Mouse (Mus musculus) heart, embryonic 13.5 days (tissue): Measurements from ENCODE around the gene D630039A03Rik. TPM values are rescaled to one million over a fixed set of nuclear protein-coding genes. Genes with fewer than 3 reads are reported as not detected.

Experiments used
- ATAC-seq: fragments of 200-750 bp; cut with Nextera tagmentation; 2 replicates; pipeline ENCODE4 v1.8.0; 2017; ENCODE audit warnings: moderate TSS enrichment; ENCODE audit not compliant: insufficient number of reproducible peaks, low FRiP score, low TSS enrichment; ENCODE audit errors: extremely low read depth
- H3K27ac ChIP-seq: fragments of 300-500 bp; sonication (generic); replicated peaks from 2 replicates; pipeline ENCODE4 v1.5.1; 2015; ENCODE audit warnings: moderate library complexity, mild to moderate bottlenecking, inconsistent platforms
- H3K27me3 ChIP-seq: fragments of 300-500 bp; sonication (generic); replicated peaks from 2 replicates; pipeline ENCODE4 v1.6.1; 2015; ENCODE audit warnings: mild to moderate bottlenecking, inconsistent platforms
- H3K36me3 ChIP-seq: fragments of 300-500 bp; sonication (generic); 2 replicates; pipeline ENCODE4 v1.6.1; 2015; ENCODE audit warnings: mild to moderate bottlenecking, inconsistent platforms
- H3K4me1 ChIP-seq: fragments of 300-500 bp; sonication (generic); 2 replicates; pipeline ENCODE4 v1.6.1; 2015; ENCODE audit warnings: inconsistent platforms
- H3K4me2 ChIP-seq: fragments of 300-500 bp; sonication (generic); 2 replicates; pipeline ENCODE4 v1.6.1; 2015; ENCODE audit warnings: inconsistent platforms, mild to moderate bottlenecking, moderate library complexity
- H3K4me3 ChIP-seq: fragments of 300-500 bp; sonication (generic); 2 replicates; pipeline ENCODE4 v1.5.1; 2015; ENCODE audit warnings: moderate library complexity, mild to moderate bottlenecking, inconsistent platforms
- H3K9ac ChIP-seq: fragments of 300-500 bp; sonication (generic); 2 replicates; pipeline ENCODE4 v1.6.1; 2015; ENCODE audit warnings: inconsistent platforms, mild to moderate bottlenecking, moderate library complexity
- H3K9me3 ChIP-seq: fragments of 300-500 bp; sonication (generic); 2 replicates; pipeline ENCODE4 v1.6.1; 2016; ENCODE audit warnings: inconsistent platforms
- WGBS: fragments of 180-500 bp; shearing (Covaris S2); methylation state at CpG from one replicate; pipeline ENCODE4 v1.1.7; 2015; ENCODE audit warnings: mixed read lengths; 5-methylcytosine and 5-hydroxymethylcytosine counted together
- polyA plus RNA-seq: library from polyadenylated mRNA; unstranded; fragments of >200 nt; fragmentation: Nextera tagmentation; extraction: Ambion mirVana; gene quantifications from 2 replicates; pipeline ENCODE4 v1.2.1, GENCODE M21; 2015

The D630039A03Rik gene
- polyA plus RNA-seq, 1 experiment from 2014 or later: 0.15 TPM

- Histone ChIP-seq H3K27me3 (no peaks in the 10 kb centered on the region; the same call in 1 of the 2 replicates), H3K4me1 (0 out of 2 replicates have a peak, but pooled peaks cover 7% of the 10 kb centered on the region), H3K4me2 (no peak overlapping the region), H3K36me3 (no peaks in the 10 kb centered on the region), H3K9me3 (no peaks in the 10 kb centered on the region), H3K27ac (no peak overlapping the region), H3K9ac (no peak overlapping the region), H3K4me3 (no peak overlapping the region)
- 80% methylated on average over 6 of the region's 6 CpGs for WGBS
- ATAC-seq: no peak
Observed at GRCm38 (mm10) chr4:57924556-57925071, 8.5 kb upstream of the D630039A03Rik start.

DNA sequence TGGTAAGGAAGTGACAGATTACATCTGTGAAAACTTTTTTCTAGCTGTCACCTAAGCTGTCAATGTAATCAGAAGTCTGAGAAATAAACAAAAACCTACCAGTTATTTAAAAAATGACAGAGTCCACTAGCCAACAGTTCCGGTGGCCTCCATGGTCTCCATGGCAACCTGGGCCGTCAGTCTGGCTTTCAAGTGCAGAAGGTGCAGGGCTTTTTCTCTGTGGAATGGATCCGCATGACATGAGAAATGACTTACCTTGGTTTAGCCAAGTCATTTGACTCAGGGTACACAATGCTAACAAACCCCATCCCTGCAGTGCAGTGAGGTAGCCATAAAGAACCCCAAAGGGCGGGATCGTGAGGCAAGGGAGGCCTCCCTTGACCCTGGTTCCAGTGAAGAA lies 6.1 kb upstream of the D630039A03Rik start:
- H3K9ac ChIP-seq: no peak overlapping the region
- 0 out of 2 replicates have a peak, but pooled peaks cover 10% of the 10 kb centered on the region for H3K4me1 ChIP-seq
- H3K4me3 ChIP-seq: no peak overlapping the region
- no peaks in the 10 kb centered on the region for H3K36me3 ChIP-seq
- H3K4me2 ChIP-seq: no peak overlapping the region
- ATAC-seq: no peak
- WGBS: 66% methylated on average over 5 of the region's 5 CpGs
- H3K9me3 ChIP-seq: no peaks in the 10 kb centered on the region
- H3K27me3 ChIP-seq: peaks cover 3% of the 10 kb centered on the region; the same call in 1 of the 2 replicates
- no peak overlapping the region for H3K27ac ChIP-seq

DNA sequence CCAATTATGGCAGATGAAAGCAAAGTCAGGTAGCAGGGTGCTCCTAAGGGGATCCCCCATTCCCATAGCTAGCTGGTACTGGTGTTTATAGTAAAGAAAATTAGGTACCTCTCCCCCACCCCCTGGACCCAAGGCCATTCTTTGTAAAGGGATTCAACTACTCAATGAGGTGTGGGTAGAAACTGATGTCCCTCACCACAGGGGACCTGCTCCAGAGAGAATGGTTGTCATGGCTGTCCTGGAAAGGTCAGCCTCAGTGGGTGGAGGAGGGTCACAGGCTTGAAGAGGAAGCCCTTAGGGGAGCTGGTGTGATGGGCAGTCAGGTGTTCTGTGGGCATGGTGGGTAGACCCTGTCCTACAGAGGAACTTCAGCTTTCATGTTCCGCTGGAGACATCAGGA lies 4.4 kb upstream of the D630039A03Rik start:
- Histone ChIP-seq H3K4me1 (peaks cover 24% of the 10 kb centered on the region), H3K9ac (no peak overlapping the region), H3K4me3 (no peak overlapping the region), H3K36me3 (no peaks in the 10 kb centered on the region), H3K27me3 (peaks cover 3% of the 10 kb centered on the region; the same call in 1 of the 2 replicates), H3K27ac (no peak overlapping the region), H3K9me3 (no peaks in the 10 kb centered on the region), H3K4me2 (no peak overlapping the region)
- ATAC-seq: no peak
- WGBS: 88% methylated on average over 1 of the region's 1 CpGs

DNA sequence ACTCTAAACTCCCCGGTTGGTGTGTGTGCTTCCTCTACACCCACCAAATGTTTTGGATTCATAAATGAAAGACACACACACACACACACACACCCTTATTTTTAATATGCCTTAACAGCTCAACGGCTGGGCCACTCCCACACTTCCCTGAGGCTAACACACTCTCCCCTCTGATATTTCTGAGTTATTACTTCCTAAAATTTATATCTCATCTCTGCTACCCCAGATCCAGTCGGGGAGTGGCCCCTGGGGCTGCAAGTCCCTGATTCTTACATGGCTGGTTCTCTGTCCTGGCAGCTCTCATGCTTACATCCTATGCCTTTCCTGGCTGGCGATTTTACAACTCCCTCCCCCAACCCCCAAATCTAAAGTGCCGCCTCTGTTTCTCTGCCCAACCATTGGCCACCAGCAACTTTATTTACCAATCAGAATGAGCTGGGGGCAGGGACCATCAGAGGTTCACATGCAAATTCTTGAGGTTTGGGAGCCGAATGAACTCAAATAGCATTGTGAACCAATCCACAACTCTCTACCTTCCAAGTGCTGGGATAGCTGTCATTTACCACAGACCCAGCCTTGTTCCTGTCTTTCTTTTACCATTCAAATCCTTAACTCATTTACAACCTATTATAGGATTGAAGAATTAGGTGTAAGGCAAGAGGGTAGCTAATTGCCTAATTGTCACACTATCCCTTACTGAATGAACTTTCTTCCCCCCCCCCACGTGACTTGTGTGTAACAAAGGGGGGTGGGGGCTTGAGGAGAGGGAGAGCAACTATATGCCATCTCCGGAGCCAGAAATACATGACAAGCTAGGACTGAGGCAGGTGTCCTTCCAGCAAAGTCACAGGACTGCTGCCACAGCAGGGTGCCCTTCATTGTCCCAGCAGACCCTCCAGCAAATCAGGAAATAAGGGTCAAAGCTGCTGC lies 3.7 kb upstream of the D630039A03Rik start:
- no peaks in the 10 kb centered on the region for H3K9me3 ChIP-seq
- no peak overlapping the region for H3K27ac ChIP-seq
- H3K27me3 ChIP-seq: peaks cover 9% of the 10 kb centered on the region
- no peak for ATAC-seq
- H3K4me2 ChIP-seq: no peak overlapping the region
- H3K9ac ChIP-seq: no peak overlapping the region
- H3K4me3 ChIP-seq: no peak overlapping the region
- peaks cover 27% of the 10 kb centered on the region for H3K4me1 ChIP-seq
- 28% methylated on average over 8 of the region's 8 CpGs for WGBS
- H3K36me3 ChIP-seq: no peaks in the 10 kb centered on the region

DNA sequence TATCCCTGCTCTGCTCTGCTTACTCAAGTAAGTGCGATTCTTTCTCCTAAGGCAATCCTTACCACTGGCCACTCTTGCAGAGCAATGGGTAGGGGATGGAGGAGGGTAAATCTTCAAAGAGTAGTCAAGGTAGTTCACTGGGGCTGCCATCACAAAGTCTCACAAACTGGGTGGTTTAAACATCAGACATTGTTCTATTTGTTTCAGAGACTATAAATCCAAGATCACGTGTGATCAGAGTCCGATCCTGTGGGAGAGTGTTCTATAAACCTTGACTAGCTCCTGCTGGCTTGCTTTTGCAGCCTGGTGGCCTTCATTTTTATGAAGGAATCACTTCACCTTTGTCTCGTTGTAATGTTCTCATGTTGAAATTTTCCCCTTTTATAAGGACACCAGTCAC lies 614 bp upstream of the D630039A03Rik start:
- WGBS: 73% methylated on average over 4 of the region's 4 CpGs
- Histone ChIP-seq H3K27ac (no peak overlapping the region), H3K4me3 (peak overlapping the region; percentile 40; the same call in 1 of the 2 replicates), H3K4me1 (peaks cover 33% of the 10 kb centered on the region), H3K4me2 (peak overlapping the region; percentile 68), H3K36me3 (no peaks in the 10 kb centered on the region), H3K9me3 (no peaks in the 10 kb centered on the region), H3K27me3 (peaks cover 10% of the 10 kb centered on the region), H3K9ac (no peak overlapping the region)
- ATAC-seq: no peak

DNA sequence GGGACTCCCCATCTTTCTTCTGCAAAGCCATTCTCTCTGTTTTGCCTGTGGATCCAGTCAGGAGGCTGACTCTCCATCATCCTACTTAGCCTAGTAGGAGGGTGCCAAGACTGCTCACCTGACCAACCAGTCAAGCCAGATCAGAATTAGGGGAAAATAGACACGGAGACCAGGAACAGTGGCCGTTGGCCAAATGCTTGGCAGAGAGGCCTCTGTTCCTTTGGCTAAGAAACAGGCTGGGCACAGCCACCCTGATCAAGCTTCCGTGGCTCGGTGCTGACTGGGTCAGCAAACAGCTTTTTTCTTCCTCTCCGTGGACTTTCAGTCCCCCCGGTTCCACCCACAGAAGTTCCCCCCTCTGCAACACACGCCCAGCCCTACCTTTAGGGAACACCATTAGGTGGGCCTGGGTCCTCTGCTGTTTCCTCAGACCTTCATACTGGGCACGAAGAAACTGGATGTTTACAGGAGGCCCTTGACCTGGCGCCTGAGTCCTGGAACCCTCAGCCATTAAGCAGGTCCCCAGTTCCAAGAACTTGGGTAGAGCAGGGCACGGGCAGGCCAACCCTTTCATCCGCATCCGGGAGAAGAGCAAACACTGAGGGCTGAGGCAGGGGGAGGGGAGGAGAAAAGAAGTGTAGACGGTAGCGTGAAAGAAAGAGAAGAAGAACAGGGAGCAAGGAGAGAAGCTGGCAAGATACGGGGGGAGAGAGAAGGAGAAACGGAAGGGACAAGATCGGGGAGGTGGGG lies 706 bp downstream of the D630039A03Rik start:
- peak overlapping the region; percentile 50 for H3K9ac ChIP-seq

GRCm38 (mm10) chr4:57914193-57915190 lies 1.6 kb downstream of the D630039A03Rik start:
- H3K4me3 ChIP-seq: no peak overlapping the region

More for the DNA sequence above, 706 bp downstream of the D630039A03Rik start:
- H3K4me2 ChIP-seq: peak overlapping the region; percentile 68
- 36% methylated on average over 17 of the region's 17 CpGs for WGBS
- H3K36me3 ChIP-seq: no peaks in the 10 kb centered on the region
- H3K27me3 ChIP-seq: peaks cover 10% of the 10 kb centered on the region; the same call in 1 of the 2 replicates
- H3K4me1 ChIP-seq: peaks cover 33% of the 10 kb centered on the region
- no peak for ATAC-seq
- H3K27ac ChIP-seq: no peak overlapping the region
- peak overlapping the region; percentile 40 for H3K4me3 ChIP-seq
- no peaks in the 10 kb centered on the region for H3K9me3 ChIP-seq

GRCm38 (mm10) chr4:57913021-57913420 lies 3.1 kb downstream of the D630039A03Rik start:
- Histone ChIP-seq H3K9ac (no peak overlapping the region), H3K27ac (no peak overlapping the region), H3K27me3 (peaks cover 10% of the 10 kb centered on the region; the same call in 1 of the 2 replicates), H3K9me3 (no peaks in the 10 kb centered on the region), H3K36me3 (no peaks in the 10 kb centered on the region), H3K4me1 (peaks cover 22% of the 10 kb centered on the region), H3K4me2 (no peak overlapping the region), H3K4me3 (no peak overlapping the region)
- no peak for ATAC-seq

More at GRCm38 (mm10) chr4:57914193-57915190, 1.6 kb downstream of the D630039A03Rik start:
- Histone ChIP-seq H3K4me1 (peaks cover 24% of the 10 kb centered on the region), H3K9ac (no peak overlapping the region), H3K9me3 (no peaks in the 10 kb centered on the region), H3K36me3 (no peaks in the 10 kb centered on the region), H3K4me2 (no peak overlapping the region), H3K27ac (no peak overlapping the region), H3K27me3 (peaks cover 10% of the 10 kb centered on the region; the same call in 1 of the 2 replicates)
- 61% methylated on average over 9 of the region's 10 CpGs for WGBS
- ATAC-seq: no peak

- WGBS: 64% methylated on average over 6 of the region's 6 CpGs
- H3K9ac ChIP-seq: no peak overlapping the region
- H3K9me3 ChIP-seq: no peaks in the 10 kb centered on the region
- no peak overlapping the region for H3K4me2 ChIP-seq
- no peak overlapping the region for H3K27ac ChIP-seq
- no peaks in the 10 kb centered on the region; the same call in none of the 2 replicates for H3K27me3 ChIP-seq
- no peaks in the 10 kb centered on the region for H3K36me3 ChIP-seq
- ATAC-seq: no peak
- no peak overlapping the region for H3K4me3 ChIP-seq
- peaks cover 9% of the 10 kb centered on the region for H3K4me1 ChIP-seq
Observed at GRCm38 (mm10) chr4:57908860-57909259, 7.2 kb downstream of the D630039A03Rik start.

- H3K9ac ChIP-seq: no peak overlapping the region
- H3K27me3 ChIP-seq: no peaks in the 10 kb centered on the region; the same call in none of the 2 replicates
- no peaks in the 10 kb centered on the region for H3K9me3 ChIP-seq
- H3K4me2 ChIP-seq: no peak overlapping the region
- no peak overlapping the region for H3K27ac ChIP-seq
- WGBS: 38% methylated on average over 2 of the region's 2 CpGs
- no peak overlapping the region for H3K4me3 ChIP-seq
- no peaks in the 10 kb centered on the region for H3K36me3 ChIP-seq
- H3K4me1 ChIP-seq: peaks cover 10% of the 10 kb centered on the region
- ATAC-seq: no peak
Observed at GRCm38 (mm10) chr4:57906708-57907107, 9.4 kb downstream of the D630039A03Rik start.
